Mouse (Mus musculus) right cerebral cortex, postnatal 36 days (tissue): ENCODE results near the gene Gm21708.
"Not testable (repeated sequence)": the region's sequence is repeated elsewhere in the genome, so short reads cannot be mapped to it uniquely, and the experiment has no call there.

Experiments
- DNase-seq, 2 experiments: peaks; one replicate each; pipeline ENCODE4 v3.0.0; 2022; ENCODE audit warnings: low spot score in 2 of 2, mixed read lengths in 1 of 2

The Gm21708 gene

GRCm38 (mm10) chrY:3410067-3410466, at the start of gene Gm21708, which contains the start of gene Gm21704:
Gm21708 (minus strand) TSS chrY:3410167.
Gm21704 (minus strand) TSS chrY:3410167.
- not testable (repeated sequence) for DNase-seq
